Mouse (Mus musculus): Measurements from ENCODE around the gene Ephx3. TPM values are rescaled to one million over a fixed set of nuclear protein-coding genes. Genes with fewer than 3 reads are reported as not detected.

Ephx3 gene
- polyA plus RNA-seq, 1 experiment from 2014 or later: 0.23 TPM

DNA sequence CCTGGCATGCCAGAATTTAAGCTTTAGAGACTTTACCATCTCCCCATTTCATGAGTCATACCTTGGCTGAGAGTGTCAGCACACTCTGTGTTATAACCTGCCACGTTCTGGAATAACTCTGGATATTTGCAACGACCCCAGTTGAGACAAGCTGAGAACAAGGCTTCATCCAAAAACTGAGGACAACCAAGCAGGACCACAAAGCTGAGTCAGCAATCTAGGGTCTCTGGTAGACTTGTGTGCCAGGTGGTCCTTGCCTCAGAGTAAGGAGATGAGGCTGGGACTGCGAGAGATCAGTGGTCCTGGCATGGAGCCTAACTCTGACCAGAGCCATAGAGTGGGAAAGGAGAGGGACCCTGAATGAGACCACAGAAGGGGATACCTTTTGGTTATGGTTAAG lies 13.6 kb upstream of the Ephx3 start:
- Histone ChIP-seq H3K36me3 (peaks cover 95% of the 10 kb centered on the region), H3K27ac (no peak overlapping the region), H3K27me3 (no peaks in the 10 kb centered on the region), H3K4me2 (replicated peaks) (no peak overlapping the region), H3K9ac (replicated peaks) (no peak overlapping the region), H3K4me1 (replicated peaks) (no peaks in the 10 kb centered on the region), H3K4me3 (replicated peaks) (no peak overlapping the region), H3K9me3 (no peaks in the 10 kb centered on the region)
- WGBS: 92% methylated on average over 3 of the region's 3 CpGs
- ATAC-seq: no peak

- Histone ChIP-seq H3K4me3 (replicated peaks) (no peak overlapping the region), H3K27ac (no peak overlapping the region), H3K4me1 (replicated peaks) (no peaks in the 10 kb centered on the region), H3K4me2 (replicated peaks) (no peak overlapping the region), H3K27me3 (no peaks in the 10 kb centered on the region), H3K9ac (replicated peaks) (no peak overlapping the region), H3K9me3 (no peaks in the 10 kb centered on the region), H3K36me3 (peaks cover 95% of the 10 kb centered on the region)
- ATAC-seq: no peak
- 86% methylated on average over 5 of the region's 5 CpGs for WGBS
These were observed 11.7 kb upstream of the Ephx3 start for GRCm38 (mm10) chr17:32201086-32201485.

DNA sequence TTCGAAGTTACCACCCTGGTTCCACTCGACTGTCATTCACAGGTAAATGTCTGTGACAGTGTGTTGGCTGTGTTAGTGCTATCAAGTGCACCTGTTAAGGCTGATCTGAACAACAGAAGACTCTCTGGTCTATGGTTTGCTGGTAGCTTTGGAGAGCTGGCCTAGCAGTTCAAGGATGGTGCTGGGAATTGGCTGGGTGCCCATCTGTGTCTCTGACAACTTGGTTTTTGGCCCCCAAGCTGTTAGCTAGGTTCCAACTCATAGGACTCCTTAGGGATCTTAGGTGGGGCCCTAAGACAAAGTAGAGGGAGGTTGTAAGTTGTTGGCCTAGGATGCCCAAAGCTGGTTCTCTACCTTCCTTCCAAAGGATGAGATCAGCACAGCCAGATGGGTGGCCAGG lies 10.4 kb upstream of the Ephx3 start:
- no peak overlapping the region for H3K27ac ChIP-seq
- no peaks in the 10 kb centered on the region for H3K27me3 ChIP-seq
- H3K4me3 ChIP-seq (replicated peaks): no peak overlapping the region
- H3K4me1 ChIP-seq (replicated peaks): no peaks in the 10 kb centered on the region
- 92% methylated on average over 2 of the region's 2 CpGs for WGBS
- no peak overlapping the region for H3K4me2 ChIP-seq (replicated peaks)
- no peak for ATAC-seq
- no peak overlapping the region for H3K9ac ChIP-seq (replicated peaks)
- H3K9me3 ChIP-seq: no peaks in the 10 kb centered on the region
- peaks cover 95% of the 10 kb centered on the region for H3K36me3 ChIP-seq

GRCm38 (mm10) chr17:32197156-32197555 lies 7.8 kb upstream of the Ephx3 start:
- H3K9ac ChIP-seq (replicated peaks): no peak overlapping the region
- no peak overlapping the region for H3K4me2 ChIP-seq (replicated peaks)
- no peaks in the 10 kb centered on the region for H3K9me3 ChIP-seq
- no peak overlapping the region for H3K27ac ChIP-seq
- H3K4me1 ChIP-seq (replicated peaks): no peaks in the 10 kb centered on the region
- WGBS: 89% methylated on average over 14 of the region's 14 CpGs
- peaks cover 70% of the 10 kb centered on the region for H3K36me3 ChIP-seq
- ATAC-seq: peak; percentile 32; the same call in 1 of the 2 replicates
- H3K4me3 ChIP-seq (replicated peaks): no peak overlapping the region
- no peaks in the 10 kb centered on the region for H3K27me3 ChIP-seq

- Histone ChIP-seq H3K27ac (no peak overlapping the region), H3K36me3 (peaks cover 56% of the 10 kb centered on the region), H3K4me3 (replicated peaks) (no peak overlapping the region), H3K4me2 (replicated peaks) (no peak overlapping the region), H3K4me1 (replicated peaks) (no peaks in the 10 kb centered on the region), H3K27me3 (0 out of 2 replicates have a peak, but pooled peaks cover under 1% of the 10 kb centered on the region), H3K9me3 (no peaks in the 10 kb centered on the region), H3K9ac (replicated peaks) (no peak overlapping the region)
- ATAC-seq: no peak
- WGBS: 93% methylated on average over 5 of the region's 5 CpGs
These were observed 6.4 kb upstream of the Ephx3 start for GRCm38 (mm10) chr17:32195725-32196124.

- H3K4me2 ChIP-seq (replicated peaks): no peak overlapping the region
- H3K9me3 ChIP-seq: no peaks in the 10 kb centered on the region
- no peak overlapping the region for H3K9ac ChIP-seq (replicated peaks)
- 81% methylated on average over 5 of the region's 5 CpGs for WGBS
- no peak for ATAC-seq
- no peak overlapping the region for H3K27ac ChIP-seq
- no peak overlapping the region for H3K4me3 ChIP-seq (replicated peaks)
- peaks cover 27% of the 10 kb centered on the region for H3K27me3 ChIP-seq
- peaks cover 29% of the 10 kb centered on the region for H3K36me3 ChIP-seq
- H3K4me1 ChIP-seq (replicated peaks): peaks cover 11% of the 10 kb centered on the region
These were observed 3.7 kb upstream of the Ephx3 start for GRCm38 (mm10) chr17:32193010-32193409.

GRCm38 (mm10) chr17:32189850-32190249 lies 501 bp upstream of the Ephx3 start:
- no peaks in the 10 kb centered on the region for H3K9me3 ChIP-seq
- H3K36me3 ChIP-seq: no peaks in the 10 kb centered on the region
- peaks cover 27% of the 10 kb centered on the region for H3K27me3 ChIP-seq
- WGBS: 20% methylated on average over 5 of the region's 5 CpGs
- ATAC-seq: no peak
- H3K4me3 ChIP-seq (replicated peaks): peak overlapping the region; percentile 43; the same call in 1 of the 2 replicates
- H3K4me1 ChIP-seq (replicated peaks): peaks cover 11% of the 10 kb centered on the region
- peak overlapping the region; percentile 73 for H3K4me2 ChIP-seq (replicated peaks)
- no peak overlapping the region for H3K9ac ChIP-seq (replicated peaks)
- no peak overlapping the region for H3K27ac ChIP-seq

DNA sequence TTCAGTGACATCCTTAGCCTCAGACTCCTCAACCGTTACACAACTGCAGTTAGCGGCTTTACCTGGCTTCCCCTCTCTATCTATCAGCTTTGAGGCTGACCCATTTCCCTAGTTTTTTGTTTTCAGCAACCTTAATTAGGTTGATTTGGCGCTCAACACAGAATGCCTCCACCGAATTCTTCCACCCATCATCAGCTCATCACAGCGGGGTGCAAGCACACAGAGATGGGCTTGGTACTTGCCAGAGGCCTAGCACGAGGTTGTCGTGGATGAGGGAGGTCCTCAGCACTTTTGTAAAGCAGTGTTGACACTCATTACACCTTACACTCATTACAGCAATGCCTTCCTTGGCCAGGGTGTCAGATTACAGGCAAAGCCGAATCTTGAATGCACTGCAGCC lies 6.3 kb downstream of the Ephx3 start:
- Histone ChIP-seq H3K36me3 (no peaks in the 10 kb centered on the region), H3K4me1 (replicated peaks) (peaks cover 27% of the 10 kb centered on the region), H3K9ac (replicated peaks) (no peak overlapping the region), H3K4me3 (replicated peaks) (no peak overlapping the region), H3K4me2 (replicated peaks) (no peak overlapping the region), H3K27me3 (peaks cover under 1% of the 10 kb centered on the region; the same call in 1 of the 2 replicates), H3K9me3 (no peaks in the 10 kb centered on the region), H3K27ac (no peak overlapping the region)
- 35% methylated on average over 8 of the region's 8 CpGs for WGBS
- ATAC-seq: no peak

- peak; percentile 86 for ATAC-seq
- no peaks in the 10 kb centered on the region for H3K36me3 ChIP-seq
- no peaks in the 10 kb centered on the region for H3K9me3 ChIP-seq
- no peaks in the 10 kb centered on the region for H3K27me3 ChIP-seq
- H3K27ac ChIP-seq: peak overlapping the region; percentile 90
- no peak overlapping the region for H3K4me3 ChIP-seq (replicated peaks)
- peaks cover 27% of the 10 kb centered on the region for H3K4me1 ChIP-seq (replicated peaks)
- H3K9ac ChIP-seq (replicated peaks): no peak overlapping the region
- 0 out of 2 replicates have a peak overlapping the region, but pooled peaks have one; percentile 6 for H3K4me2 ChIP-seq (replicated peaks)
- 16% methylated on average over 11 of the region's 11 CpGs for WGBS
These were observed 9.5 kb downstream of the Ephx3 start for GRCm38 (mm10) chr17:32179621-32180491.

- WGBS: 89% methylated on average over 4 of the region's 4 CpGs
- peaks cover 27% of the 10 kb centered on the region for H3K4me1 ChIP-seq (replicated peaks)
- no peak overlapping the region for H3K4me3 ChIP-seq (replicated peaks)
- H3K27me3 ChIP-seq: no peaks in the 10 kb centered on the region
- ATAC-seq: no peak
- no peak overlapping the region for H3K27ac ChIP-seq
- no peak overlapping the region for H3K4me2 ChIP-seq (replicated peaks)
- H3K36me3 ChIP-seq: no peaks in the 10 kb centered on the region
- no peak overlapping the region for H3K9ac ChIP-seq (replicated peaks)
- H3K9me3 ChIP-seq: no peaks in the 10 kb centered on the region
These were observed 12.4 kb downstream of the Ephx3 start for GRCm38 (mm10) chr17:32176919-32177318.

GRCm38 (mm10) chr17:32173166-32173565 lies 16.2 kb downstream of the Ephx3 start:
- no peaks in the 10 kb centered on the region; the same call in 1 of the 2 replicates for H3K4me1 ChIP-seq (replicated peaks)
- no peak for ATAC-seq
- WGBS: 65% methylated on average over 7 of the region's 7 CpGs
- H3K4me2 ChIP-seq (replicated peaks): no peak overlapping the region
- no peak overlapping the region for H3K4me3 ChIP-seq (replicated peaks)
- H3K9ac ChIP-seq (replicated peaks): no peak overlapping the region
- no peaks in the 10 kb centered on the region for H3K27me3 ChIP-seq
- no peaks in the 10 kb centered on the region for H3K9me3 ChIP-seq
- no peaks in the 10 kb centered on the region for H3K36me3 ChIP-seq
- H3K27ac ChIP-seq: no peak overlapping the region

- ATAC-seq: no peak
- 84% methylated on average over 2 of the region's 2 CpGs for WGBS
- no peaks in the 10 kb centered on the region for H3K9me3 ChIP-seq
- H3K9ac ChIP-seq (replicated peaks): no peak overlapping the region
- H3K27ac ChIP-seq: no peak overlapping the region
- no peak overlapping the region for H3K4me3 ChIP-seq (replicated peaks)
- H3K27me3 ChIP-seq: no peaks in the 10 kb centered on the region
- H3K4me1 ChIP-seq (replicated peaks): no peaks in the 10 kb centered on the region
- no peaks in the 10 kb centered on the region for H3K36me3 ChIP-seq
- H3K4me2 ChIP-seq (replicated peaks): no peak overlapping the region
These were observed 16.9 kb downstream of the Ephx3 start for GRCm38 (mm10) chr17:32172485-32172884.
